Mouse (Mus musculus): Measurements from ENCODE around the gene Ddit4. TPM values are rescaled to one million over a fixed set of nuclear protein-coding genes. Genes with fewer than 3 reads are reported as not detected.

The Ddit4 gene
- polyA plus RNA-seq, 1 experiment from 2014 or later = 61.6 TPM

DNA sequence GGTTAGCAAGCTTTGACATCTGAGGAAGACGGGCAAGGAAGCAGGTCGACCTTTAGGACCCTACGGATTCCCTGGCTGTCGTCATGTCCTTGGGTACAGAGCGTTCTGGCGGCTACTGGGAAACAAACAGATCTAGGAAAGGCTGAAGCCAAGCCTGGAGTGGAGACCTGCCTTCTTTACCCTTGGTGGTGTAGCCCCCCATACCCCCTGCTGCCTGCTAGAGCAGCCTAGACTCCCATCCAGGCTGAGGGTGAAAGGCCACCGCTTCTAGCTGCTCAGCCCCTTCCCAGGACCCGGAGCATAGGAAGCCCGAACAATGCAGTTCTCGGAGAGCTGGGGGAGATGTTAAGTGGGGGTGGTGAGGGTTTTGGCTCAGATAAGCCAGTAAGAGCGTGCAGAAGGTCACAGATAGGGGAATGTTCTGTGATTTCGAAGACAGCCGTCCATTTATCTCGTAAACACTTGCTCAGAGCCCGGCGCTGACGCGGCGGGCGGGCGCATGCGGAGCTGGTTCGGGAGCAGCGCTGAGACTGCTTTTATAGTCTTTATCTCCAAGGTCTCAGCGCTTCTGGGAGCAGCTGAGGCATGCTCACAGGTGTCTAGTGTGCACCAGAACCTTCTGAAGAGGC lies 18.3 kb upstream of the Ddit4 start:
- under 1% methylated on average over 25 of the region's 25 CpGs for WGBS
- H3K36me3 ChIP-seq (replicated peaks) = no peaks in the 10 kb centered on the region

DNA sequence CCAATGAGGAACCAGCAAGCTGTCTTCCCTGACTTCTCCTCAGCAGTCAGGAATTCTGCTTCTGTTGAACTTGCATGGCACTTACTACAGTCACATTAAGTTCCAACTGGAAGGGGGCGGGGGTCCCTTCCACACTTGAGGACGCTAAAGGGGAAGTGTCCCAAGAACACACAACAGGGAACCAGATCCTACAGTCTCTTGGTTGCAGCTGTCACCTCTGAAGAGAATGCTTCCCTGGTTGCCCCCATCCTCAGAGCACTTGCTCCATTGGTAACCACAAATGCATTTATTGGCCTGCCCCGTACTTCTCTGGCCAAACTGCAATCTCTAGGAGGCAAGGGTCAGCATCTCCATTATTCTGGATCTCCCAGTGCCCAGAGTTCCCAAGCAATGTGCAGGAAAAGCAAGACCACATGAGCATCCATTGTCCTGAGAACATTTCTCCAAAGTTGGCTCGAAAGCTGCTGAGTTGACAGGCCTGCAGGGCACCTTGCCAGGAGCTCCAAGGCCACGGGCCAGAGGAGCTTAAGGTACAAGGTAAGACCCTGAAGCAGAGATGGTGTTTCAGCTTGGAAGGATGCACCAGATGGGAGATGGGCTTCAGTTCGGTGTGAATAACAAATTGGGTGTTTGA lies 15.8 kb upstream of the Ddit4 start:
- WGBS = 92% methylated on average over 6 of the region's 6 CpGs
- no peak overlapping the region for H3K27ac ChIP-seq

More for the DNA sequence above, 18.3 kb upstream of the Ddit4 start:
- ATAC-seq (ENCODE audit: low FRiP score) = peak; percentile 60
- 0 out of 2 replicates have a peak, but pooled peaks cover 2% of the 10 kb centered on the region for H3K27me3 ChIP-seq
- H3K4me3 ChIP-seq (replicated peaks) = peak overlapping the region; percentile 47
- peak overlapping the region; percentile 69 for H3K4me2 ChIP-seq
- H3K9me3 ChIP-seq = no peaks in the 10 kb centered on the region
- peak overlapping the region; percentile 63 for H3K9ac ChIP-seq
- H3K4me1 ChIP-seq = peaks cover 43% of the 10 kb centered on the region
- peak overlapping the region; percentile 87 for H3K27ac ChIP-seq

DNA sequence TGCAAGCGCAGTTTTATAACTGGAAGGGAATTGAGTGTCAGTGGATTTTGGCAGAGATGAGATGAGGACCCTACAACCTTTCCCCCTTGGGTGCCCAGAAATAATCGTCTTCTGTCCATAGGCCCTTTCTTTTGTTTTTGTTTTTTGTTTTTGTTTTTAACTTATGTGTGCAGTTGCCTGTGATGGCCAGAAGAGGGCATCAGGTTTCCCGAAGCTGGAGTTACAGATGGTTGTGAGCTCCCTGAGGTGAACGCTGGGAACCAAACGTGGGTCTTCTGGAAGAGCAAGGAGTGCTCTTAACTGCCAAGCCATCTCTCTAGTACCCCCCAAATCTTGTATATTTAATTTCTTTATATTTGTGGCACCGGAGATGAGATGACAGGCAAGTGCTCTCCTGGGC lies 15.1 kb upstream of the Ddit4 start:
- Histone ChIP-seq H3K9ac (no peak overlapping the region), H3K4me3 (replicated peaks) (no peak overlapping the region), H3K9me3 (no peaks in the 10 kb centered on the region), H3K27ac (no peak overlapping the region), H3K4me2 (no peak overlapping the region), H3K4me1 (peaks cover 38% of the 10 kb centered on the region), H3K36me3 (replicated peaks) (no peaks in the 10 kb centered on the region), H3K27me3 (0 out of 2 replicates have a peak, but pooled peaks cover 2% of the 10 kb centered on the region)
- WGBS = 91% methylated on average over 6 of the region's 6 CpGs
- no peak for ATAC-seq (ENCODE audit: low FRiP score)

More for the DNA sequence above, 15.8 kb upstream of the Ddit4 start:
- Histone ChIP-seq H3K27me3 (0 out of 2 replicates have a peak, but pooled peaks cover 2% of the 10 kb centered on the region), H3K9me3 (no peaks in the 10 kb centered on the region), H3K9ac (no peak overlapping the region), H3K4me1 (peaks cover 39% of the 10 kb centered on the region), H3K4me3 (replicated peaks) (no peak overlapping the region), H3K4me2 (no peak overlapping the region), H3K36me3 (replicated peaks) (no peaks in the 10 kb centered on the region)
- no peak for ATAC-seq (ENCODE audit: low FRiP score)

DNA sequence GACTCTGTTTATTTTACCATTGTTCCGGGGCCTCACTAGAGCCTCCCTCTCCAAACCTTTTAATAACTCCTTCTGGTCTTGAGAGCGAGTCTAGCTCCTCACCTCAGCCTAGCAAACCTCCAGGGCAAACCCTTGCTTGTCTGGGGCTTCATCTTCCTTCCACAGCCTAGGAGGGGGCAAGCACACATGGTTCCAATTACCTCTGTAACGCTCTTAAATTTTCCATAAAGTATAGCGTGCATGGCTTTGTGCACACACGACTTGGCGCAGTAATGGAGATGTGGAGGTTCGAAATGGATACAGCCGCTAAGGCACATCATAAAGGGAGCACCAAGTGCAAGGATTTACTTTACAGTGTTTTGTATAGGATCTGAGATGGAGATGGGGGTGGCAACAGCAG lies 14.2 kb upstream of the Ddit4 start:
- 74% methylated on average over 8 of the region's 8 CpGs for WGBS
- no peak overlapping the region for H3K4me3 ChIP-seq (replicated peaks)

DNA sequence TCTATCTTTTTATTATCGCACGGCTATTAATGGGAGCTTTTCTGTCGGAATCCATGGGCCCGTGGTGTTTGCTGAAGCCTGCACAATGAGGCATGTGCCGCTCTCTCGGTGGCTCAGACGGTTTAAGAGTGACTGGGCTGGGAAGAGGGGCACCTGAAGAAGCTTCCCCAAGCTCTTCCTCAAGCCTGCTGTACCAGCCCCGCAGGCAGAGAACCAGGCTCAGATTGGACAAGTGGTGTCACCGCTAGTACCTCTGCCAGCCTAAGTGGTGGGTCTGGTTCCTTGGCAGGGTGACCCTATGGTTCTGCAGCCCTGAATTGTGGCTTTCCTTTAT lies 13.7 kb upstream of the Ddit4 start:
- Histone ChIP-seq H3K4me2 (peak overlapping the region; percentile 46), H3K4me3 (replicated peaks) (no peak overlapping the region), H3K36me3 (replicated peaks) (no peaks in the 10 kb centered on the region), H3K27me3 (no peaks in the 10 kb centered on the region), H3K4me1 (peaks cover 37% of the 10 kb centered on the region), H3K9me3 (no peaks in the 10 kb centered on the region), H3K9ac (peak overlapping the region; percentile 36; the same call in 1 of the 2 replicates), H3K27ac (peak overlapping the region; percentile 86)
- no peak; the same call in 1 of the 2 replicates for ATAC-seq (ENCODE audit: low FRiP score)
- 21% methylated on average over 9 of the region's 9 CpGs for WGBS

More for the DNA sequence above, 14.2 kb upstream of the Ddit4 start:
- Histone ChIP-seq H3K4me1 (peaks cover 39% of the 10 kb centered on the region), H3K36me3 (replicated peaks) (no peaks in the 10 kb centered on the region), H3K9me3 (no peaks in the 10 kb centered on the region), H3K27ac (peak overlapping the region; percentile 86), H3K27me3 (no peaks in the 10 kb centered on the region), H3K4me2 (no peak overlapping the region), H3K9ac (0 out of 2 replicates have a peak overlapping the region, but pooled peaks have one; percentile 36)
- no peak for ATAC-seq (ENCODE audit: low FRiP score)

DNA sequence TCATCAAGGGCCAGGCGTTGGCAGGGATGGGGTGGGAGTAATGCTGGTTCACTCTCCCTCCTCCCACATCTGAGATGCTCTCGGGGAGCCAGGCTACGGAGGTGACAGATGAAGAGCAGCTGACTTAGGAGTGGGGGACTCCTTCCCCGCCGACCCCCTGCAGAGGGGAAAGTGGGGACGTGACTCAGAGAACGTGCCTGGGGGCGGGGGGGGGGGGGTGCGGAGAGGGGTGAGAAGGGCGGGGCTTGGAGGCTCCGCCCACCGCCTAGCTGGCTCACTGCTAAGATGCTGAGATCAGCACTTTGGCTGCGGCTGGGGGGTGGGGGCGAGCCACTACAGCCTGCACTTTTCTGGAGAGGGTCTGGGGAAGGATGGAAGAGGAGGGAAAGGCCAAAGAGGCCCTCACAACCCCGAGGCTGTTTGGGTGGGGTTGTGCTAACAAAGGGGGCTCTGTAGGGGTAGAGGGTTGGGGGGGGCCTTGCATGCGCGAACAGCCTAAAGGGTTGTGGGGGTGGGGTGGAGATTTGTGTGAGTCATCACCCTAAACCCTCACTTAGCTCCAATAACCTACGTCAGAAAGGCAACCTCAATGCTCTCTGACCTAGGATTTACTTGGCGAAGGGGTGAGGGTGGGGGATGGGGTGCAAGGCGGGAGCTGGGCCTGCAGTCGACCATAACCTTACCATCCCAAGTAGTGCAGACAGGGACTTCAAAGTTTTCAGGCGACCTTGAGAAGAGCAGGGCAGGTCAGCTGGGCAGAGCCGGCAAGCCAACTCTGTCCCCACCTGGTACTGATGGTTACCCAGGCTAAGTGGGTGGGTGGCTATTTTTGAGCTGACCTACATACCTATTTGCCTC lies 13.1 kb upstream of the Ddit4 start:
- WGBS = 5% methylated on average over 14 of the region's 23 CpGs
- no peaks in the 10 kb centered on the region for H3K27me3 ChIP-seq
- H3K9me3 ChIP-seq = no peaks in the 10 kb centered on the region
- no peaks in the 10 kb centered on the region for H3K36me3 ChIP-seq (replicated peaks)
- peak overlapping the region; percentile 36 for H3K9ac ChIP-seq
- peak; percentile 80 for ATAC-seq (ENCODE audit: low FRiP score)
- peak overlapping the region; percentile 46 for H3K4me2 ChIP-seq
- peak overlapping the region; percentile 19 for H3K4me3 ChIP-seq (replicated peaks)
- peaks cover 31% of the 10 kb centered on the region for H3K4me1 ChIP-seq
- H3K27ac ChIP-seq = peak overlapping the region; percentile 86

DNA sequence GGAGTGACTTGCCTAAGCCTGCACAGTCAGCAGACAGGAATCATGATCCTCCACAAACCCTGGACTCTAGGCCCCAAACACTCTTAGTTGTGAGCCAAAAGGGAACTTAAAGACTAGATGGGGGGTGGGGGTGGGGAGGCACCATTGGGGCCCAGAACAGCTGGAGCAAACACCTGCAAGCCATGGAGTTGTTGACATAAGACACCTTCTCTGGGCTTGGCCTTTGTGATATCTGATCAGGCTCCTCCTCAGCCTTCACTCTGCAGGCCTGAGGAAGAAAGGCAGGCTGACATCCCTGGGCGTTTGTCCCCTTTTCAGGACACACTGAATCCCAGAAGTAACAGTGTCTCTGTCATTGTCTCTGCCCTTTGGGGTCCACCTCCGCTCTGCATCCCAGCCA lies 12.0 kb upstream of the Ddit4 start:
- no peak for ATAC-seq (ENCODE audit: low FRiP score)
- peak overlapping the region; percentile 86 for H3K27ac ChIP-seq
- H3K36me3 ChIP-seq (replicated peaks) = no peaks in the 10 kb centered on the region
- H3K27me3 ChIP-seq = no peaks in the 10 kb centered on the region
- H3K9me3 ChIP-seq = no peaks in the 10 kb centered on the region
- no peak overlapping the region for H3K9ac ChIP-seq
- H3K4me2 ChIP-seq = no peak overlapping the region
- peaks cover 37% of the 10 kb centered on the region for H3K4me1 ChIP-seq
- H3K4me3 ChIP-seq (replicated peaks) = no peak overlapping the region
- WGBS = 37% methylated on average over 2 of the region's 2 CpGs

DNA sequence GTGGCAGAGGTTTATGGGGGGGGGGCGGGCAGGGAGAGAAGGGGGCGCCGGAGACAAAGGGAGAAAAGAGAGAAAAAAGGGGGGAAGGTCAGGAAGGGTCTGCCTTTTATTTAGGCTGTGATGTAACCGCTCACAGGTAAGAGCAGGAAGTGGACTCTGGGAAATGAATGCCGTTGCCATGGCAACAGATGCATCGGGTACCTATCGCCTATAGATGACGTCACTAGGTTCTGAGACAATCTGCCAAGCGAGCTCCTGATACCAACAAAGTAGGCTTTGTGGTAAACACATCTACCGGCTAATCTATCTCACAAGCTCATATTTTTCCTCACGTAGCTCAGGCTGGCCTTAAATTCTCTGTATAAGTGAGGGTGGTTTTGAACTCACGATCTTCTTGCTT lies 7.9 kb upstream of the Ddit4 start:
- Histone ChIP-seq H3K4me1 (peaks cover 42% of the 10 kb centered on the region), H3K27me3 (no peaks in the 10 kb centered on the region), H3K9ac (no peak overlapping the region), H3K4me2 (no peak overlapping the region), H3K9me3 (no peaks in the 10 kb centered on the region), H3K27ac (no peak overlapping the region), H3K4me3 (replicated peaks) (no peak overlapping the region), H3K36me3 (replicated peaks) (no peaks in the 10 kb centered on the region)
- no peak for ATAC-seq (ENCODE audit: low FRiP score)
- 80% methylated on average over 12 of the region's 12 CpGs for WGBS

DNA sequence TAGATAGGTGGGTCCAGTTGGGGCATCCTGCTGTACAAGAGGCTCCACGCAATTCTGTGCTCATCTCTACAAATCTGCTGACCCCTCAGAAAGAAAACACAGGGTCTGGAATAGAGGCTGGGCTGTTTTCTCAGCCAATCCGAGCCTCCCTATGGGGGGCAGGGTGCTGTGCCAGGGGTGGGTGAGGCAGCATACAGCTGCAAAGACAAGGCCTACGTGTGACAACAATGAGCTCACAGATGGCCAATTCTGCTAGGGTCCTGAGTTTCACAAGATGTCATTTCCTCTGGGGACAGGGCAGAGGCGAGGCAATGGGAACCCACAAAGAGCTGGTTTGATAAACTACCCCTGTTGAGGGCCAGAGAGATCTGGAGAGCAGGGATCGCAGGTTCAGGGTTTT lies 6.8 kb upstream of the Ddit4 start:
- Histone ChIP-seq H3K27me3 (no peaks in the 10 kb centered on the region), H3K4me1 (peaks cover 40% of the 10 kb centered on the region), H3K27ac (peak overlapping the region; percentile 89), H3K36me3 (replicated peaks) (no peaks in the 10 kb centered on the region), H3K4me3 (replicated peaks) (no peak overlapping the region), H3K9me3 (no peaks in the 10 kb centered on the region), H3K4me2 (peak overlapping the region; percentile 47), H3K9ac (0 out of 2 replicates have a peak overlapping the region, but pooled peaks have one; percentile 53)
- ATAC-seq (ENCODE audit: low FRiP score) = peak; percentile 60; the same call in 1 of the 2 replicates
- 18% methylated on average over 5 of the region's 5 CpGs for WGBS

DNA sequence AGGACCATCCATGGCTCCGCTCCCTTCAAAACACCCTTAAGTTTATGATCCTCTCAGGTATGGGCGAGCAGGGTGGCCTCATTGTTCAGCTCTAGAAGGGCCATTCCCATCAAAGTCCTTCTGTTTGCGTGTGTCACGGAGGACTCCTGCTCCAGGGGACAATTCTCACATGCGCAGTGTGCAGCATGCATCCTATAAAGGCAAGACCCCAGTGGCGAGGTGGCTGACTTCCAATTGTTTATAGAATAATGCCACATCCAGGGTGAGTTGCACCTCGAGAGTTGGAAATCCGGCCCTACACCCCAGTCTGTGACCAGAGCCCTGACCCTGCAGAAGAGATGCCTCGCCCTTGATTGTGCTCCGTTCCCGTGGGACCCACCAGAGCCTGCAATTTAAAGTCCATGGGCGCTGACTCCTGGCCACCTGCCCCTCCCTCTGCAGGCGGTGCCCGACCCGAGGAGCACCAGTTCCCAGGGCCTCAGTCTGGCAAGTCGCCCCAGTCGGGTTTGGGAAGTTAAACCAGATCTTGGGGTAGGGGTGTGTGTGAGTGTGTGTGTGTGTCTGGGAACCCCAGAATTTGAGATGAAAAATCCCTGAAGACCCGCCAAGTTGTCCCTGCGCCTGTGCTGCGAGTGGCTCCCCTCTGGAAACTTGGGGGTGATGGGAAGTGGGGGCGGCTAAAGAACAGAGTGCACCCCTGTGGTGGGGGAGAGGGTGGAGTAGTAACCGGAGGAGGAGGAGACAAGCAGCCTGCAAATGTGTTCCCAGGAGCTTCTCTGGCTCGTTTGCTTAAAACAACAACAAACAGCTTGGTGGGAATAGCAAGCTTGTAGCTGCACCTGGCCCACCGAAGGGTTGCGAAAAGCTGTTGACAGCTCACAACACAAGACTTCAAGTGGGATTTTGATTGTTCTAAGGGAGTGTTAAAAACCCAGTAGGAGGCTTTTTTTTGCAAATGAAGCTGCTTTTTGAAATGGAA lies 5.8 kb upstream of the Ddit4 start:
- 8% methylated on average over 25 of the region's 25 CpGs for WGBS
- H3K4me2 ChIP-seq = peak overlapping the region; percentile 47
- H3K9ac ChIP-seq = peak overlapping the region; percentile 53
- H3K4me3 ChIP-seq (replicated peaks) = peak overlapping the region; percentile 13
- no peaks in the 10 kb centered on the region for H3K27me3 ChIP-seq
- peaks cover 47% of the 10 kb centered on the region for H3K4me1 ChIP-seq
- peak; percentile 27 for ATAC-seq (ENCODE audit: low FRiP score)
- no peaks in the 10 kb centered on the region for H3K36me3 ChIP-seq (replicated peaks)
- no peaks in the 10 kb centered on the region for H3K9me3 ChIP-seq
- H3K27ac ChIP-seq = peak overlapping the region; percentile 89

DNA sequence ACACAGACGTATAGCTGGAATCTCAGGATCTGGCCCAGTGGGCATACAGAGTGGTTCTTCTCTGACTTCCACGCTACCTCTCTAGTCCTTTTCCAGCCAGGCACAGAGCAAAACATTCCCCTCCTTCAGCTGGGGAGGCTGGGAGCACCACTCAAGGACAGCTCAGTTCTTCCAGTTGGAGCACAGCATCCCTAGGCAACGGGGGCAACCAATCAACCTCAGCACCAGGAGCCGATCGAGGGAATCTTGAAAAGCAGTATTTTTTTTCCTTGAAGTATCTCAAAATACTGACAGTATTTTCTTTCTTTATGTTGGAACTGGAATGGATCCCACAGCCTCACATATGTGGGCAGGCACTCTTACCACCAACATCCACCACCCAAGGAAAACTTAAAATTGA lies 5.0 kb upstream of the Ddit4 start:
- H3K27ac ChIP-seq = peak overlapping the region; percentile 89
- 62% methylated on average over 5 of the region's 5 CpGs for WGBS
- no peaks in the 10 kb centered on the region for H3K36me3 ChIP-seq (replicated peaks)
- H3K4me1 ChIP-seq = peaks cover 50% of the 10 kb centered on the region
- H3K9me3 ChIP-seq = no peaks in the 10 kb centered on the region
- no peak overlapping the region for H3K4me3 ChIP-seq (replicated peaks)
- no peak overlapping the region for H3K9ac ChIP-seq
- no peak for ATAC-seq (ENCODE audit: low FRiP score)
- no peaks in the 10 kb centered on the region for H3K27me3 ChIP-seq
- no peak overlapping the region for H3K4me2 ChIP-seq
